Mouse (Mus musculus) liver, adult 2 months (tissue): Measurements from ENCODE around the gene Dusp12.

ENCODE experiments used
- CTCF ChIP-seq: fragments of 200-500 bp; IDR thresholded peaks from 2 replicates; pipeline ENCODE4 v1.5.1; 2011; ENCODE audit warnings: low read depth, low read length, control low read depth
- POLR2A ChIP-seq: fragments of 200-500 bp; IDR thresholded peaks from 2 replicates; pipeline ENCODE4 v1.6.1; 2011; ENCODE audit warnings: low read length, control low read depth; ENCODE audit not compliant: insufficient read depth; ENCODE audit errors: extremely low read depth

DNA sequence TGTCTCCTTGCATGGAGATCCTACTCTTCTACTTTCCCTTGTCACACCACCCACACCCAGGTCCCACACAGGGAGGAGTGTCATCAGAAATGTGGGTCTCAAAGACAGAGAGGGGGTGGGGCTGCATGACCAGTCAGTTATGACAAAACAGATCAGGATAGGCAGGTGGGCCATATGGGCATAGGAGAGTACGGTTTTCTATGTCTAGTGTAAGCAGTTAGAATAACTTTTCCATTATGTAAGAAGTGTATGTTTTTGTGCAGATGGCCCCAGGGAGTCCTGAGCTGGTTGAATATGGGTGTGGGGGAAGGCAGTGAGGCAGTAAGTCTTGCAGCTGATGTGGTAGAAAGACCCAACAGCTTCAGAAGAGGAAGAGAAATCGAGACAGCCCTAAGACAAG, 43.1 kb upstream of the Dusp12 start:
- no peak for TF ChIP-seq POLR2A
- TF ChIP-seq CTCF = no peak
